Mouse (Mus musculus): Measurements from ENCODE around the gene Foxn4. TPM values are rescaled to one million over a fixed set of nuclear protein-coding genes. Genes with fewer than 3 reads are reported as not detected.

Foxn4 gene
- polyA plus RNA-seq, 1 experiment from 2014 or later, result 0.29 TPM

DNA sequence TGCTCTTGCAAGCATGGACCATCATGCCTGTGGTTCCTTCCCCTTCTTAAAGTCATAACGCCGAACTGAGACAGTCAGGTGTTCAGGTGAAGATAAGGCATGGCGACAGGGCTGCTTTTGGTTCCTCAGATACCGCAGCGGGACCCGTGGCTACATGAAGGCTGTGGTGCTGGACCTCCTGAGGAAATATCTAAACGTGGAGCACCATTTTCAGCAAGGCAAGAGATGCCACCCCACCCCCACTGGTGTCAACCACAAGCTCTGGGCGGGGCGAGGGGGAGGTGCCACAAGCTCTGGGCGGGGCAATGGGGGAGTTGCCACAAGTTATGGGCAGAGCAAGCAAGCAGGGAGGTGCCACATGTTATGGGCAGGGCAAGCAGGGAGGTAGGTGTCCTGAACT is 60.4 kb downstream of the Foxn4 start:
- Histone ChIP-seq H3K27ac (ENCODE audit: low read depth, low read length) (no peak overlapping the region), H3K9me3 (ENCODE audit: control insufficient read depth, low read length) (no peaks in the 10 kb centered on the region), H3K27me3 (replicated peaks; ENCODE audit: control insufficient read depth, insufficient read depth, low read length) (no peaks in the 10 kb centered on the region), H3K4me3 (ENCODE audit: low read length) (no peak overlapping the region), H3K9ac (ENCODE audit: low read depth, low read length) (no peak overlapping the region), H3K36me3 (ENCODE audit: control insufficient read depth, insufficient read depth, low read length) (no peaks in the 10 kb centered on the region), H3K4me1 (ENCODE audit: control insufficient read depth, insufficient read depth, low read depth, low read length) (no peaks in the 10 kb centered on the region), H3K4me2 (ENCODE audit: low read length) (no peak overlapping the region)
- 72% methylated on average over 10 of the region's 10 CpGs for WGBS
- ATAC-seq, result no peak

GRCm38 (mm10) chr5:114206158-114206557 is 67.4 kb downstream of the Foxn4 start:
- Histone ChIP-seq H3K27ac (ENCODE audit: low read depth, low read length) (no peak overlapping the region), H3K36me3 (ENCODE audit: control insufficient read depth, insufficient read depth, low read length) (no peaks in the 10 kb centered on the region), H3K4me1 (ENCODE audit: control insufficient read depth, insufficient read depth, low read depth, low read length) (no peaks in the 10 kb centered on the region), H3K4me3 (ENCODE audit: low read length) (no peak overlapping the region), H3K4me2 (ENCODE audit: low read length) (no peak overlapping the region), H3K27me3 (replicated peaks; ENCODE audit: control insufficient read depth, insufficient read depth, low read length) (no peaks in the 10 kb centered on the region), H3K9ac (ENCODE audit: low read depth, low read length) (no peak overlapping the region), H3K9me3 (ENCODE audit: control insufficient read depth, low read length) (no peaks in the 10 kb centered on the region)
- ATAC-seq, result no peak
- WGBS, result 88% methylated on average over 2 of the region's 2 CpGs

Other genes with a start within 250 kb of the Foxn4 start
- 18.6 and 20.7 TPM in 2 replicates for gene Usp30, start 208.3 kb downstream of the Foxn4 start, polyA plus RNA-seq (2015; fragmentation: Nextera tagmentation; extraction: Ambion mirVana)
- 97.2 and 98.7 TPM in 2 replicates for gene Svop, start 182.2 kb downstream of the Foxn4 start, polyA plus RNA-seq (2015; fragmentation: Nextera tagmentation; extraction: Ambion mirVana)
- gene Alkbh2, start 145.6 kb downstream of the Foxn4 start, polyA plus RNA-seq (2015; fragmentation: Nextera tagmentation; extraction: Ambion mirVana), result 4.9 and 6.4 TPM in 2 replicates
- 12.1 and 14.4 TPM in 2 replicates for gene Ung, start 143.4 kb downstream of the Foxn4 start, polyA plus RNA-seq (2015; fragmentation: Nextera tagmentation; extraction: Ambion mirVana)
- 5.4 and 5.5 TPM in 2 replicates for gene Acacb, start 127.3 kb downstream of the Foxn4 start, polyA plus RNA-seq (2015; fragmentation: Nextera tagmentation; extraction: Ambion mirVana)
- gene Myo1h, start 15.4 kb upstream of the Foxn4 start, polyA plus RNA-seq (2015; fragmentation: Nextera tagmentation; extraction: Ambion mirVana), result 0.85 and 1.0 TPM in 2 replicates
- 59.3 and 70.1 TPM in 2 replicates for gene Kctd10, start 106.7 kb upstream of the Foxn4 start, polyA plus RNA-seq (2015; fragmentation: Nextera tagmentation; extraction: Ambion mirVana)
- 36.7 and 45.4 TPM in 2 replicates for gene Ube3b, start 106.8 kb upstream of the Foxn4 start, polyA plus RNA-seq (2015; fragmentation: Nextera tagmentation; extraction: Ambion mirVana)
- 38.2 and 40.8 TPM in 2 replicates for gene Mmab, start 170.3 kb upstream of the Foxn4 start, polyA plus RNA-seq (2015; fragmentation: Nextera tagmentation; extraction: Ambion mirVana)
- 75.8 and 86.9 TPM in 2 replicates for gene Mvk, start 170.5 kb upstream of the Foxn4 start, polyA plus RNA-seq (2015; fragmentation: Nextera tagmentation; extraction: Ambion mirVana)

Data from hindbrain, embryonic 16.5 days (tissue).